Comparison of ENCODE assay signal across 8 mouse cellular contexts in the genomic region with DNA sequence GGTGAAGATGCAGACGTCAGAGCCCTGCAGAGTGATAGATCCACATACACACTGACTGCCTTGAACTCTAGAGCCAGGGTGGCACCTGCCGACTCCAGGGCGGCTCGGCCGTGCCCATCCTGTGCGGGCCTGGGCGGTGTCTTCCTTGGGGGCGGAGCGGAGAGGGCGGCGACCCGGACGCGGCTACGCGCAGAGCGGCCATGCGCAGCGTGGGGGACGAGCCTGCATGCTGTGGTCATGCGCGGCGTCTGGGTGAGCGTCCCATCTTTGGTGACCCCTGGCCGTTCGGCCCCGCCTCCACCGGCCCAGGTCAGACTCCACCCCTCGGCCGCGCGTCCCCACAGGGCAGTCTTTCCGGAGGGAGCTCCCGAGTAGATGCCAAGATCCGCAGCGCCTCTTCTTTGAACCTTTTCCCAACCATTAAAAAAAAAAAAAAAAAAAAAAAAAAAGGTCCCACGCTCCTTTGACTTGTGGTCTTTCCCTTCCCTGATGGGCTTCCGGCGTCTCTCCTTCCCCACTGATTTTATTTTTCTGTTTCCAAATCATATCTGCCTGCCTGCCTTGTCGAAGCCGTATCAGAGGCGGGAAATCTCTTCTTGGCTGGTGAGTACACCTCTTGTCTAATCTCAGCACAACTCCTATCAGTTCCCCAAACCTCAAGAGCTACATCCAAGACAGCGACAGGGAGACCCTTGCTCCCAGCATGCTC. TPM values are rescaled to one million over a fixed set of nuclear protein-coding genes. Genes with fewer than 3 reads are reported as not detected.
DNase-seq lines count a peak whose midpoint lies in the region; ATAC-seq and TF ChIP-seq lines count a peak whose summit lies in the region.

A gene (plus strand): TSS at position 214 of the 709 bp plus-strand sequence.

- peak within 1 kb of the TSS; percentile 91 for H3K4me2 ChIP-seq in CH12.LX (ENCODE audit: insufficient read depth, low read depth, poor library complexity, severe bottlenecking)
- H3K4me2 ChIP-seq in lung, embryonic 14.5 days, result peak within 1 kb of the TSS; percentile 67

- peak; percentile 93 for DNase-seq in CH12.LX (ENCODE audit: extremely low read depth)
- peak; percentile 94 to 96 for DNase-seq in cerebellum, adult 2 months
- DNase-seq in forelimb bud, embryonic 11.5 days (ENCODE audit: low read depth, low spot score), result peak; percentile 67
- DNase-seq in heart, postnatal 4 days, result peak; percentile 94
- DNase-seq in layer of hippocampus, adult 8-10 months (ENCODE audit: low spot score in 2 of 2), result peak; percentile 79 to 82
- DNase-seq in lung, embryonic 14.5 days, result peak; percentile 92
- DNase-seq in thymus, adult 18-20 months, result peak; percentile 77 to 80

- TF ChIP-seq CTCF in CH12.LX (conservative IDR thresholded peaks at IDR 0.05 in 1 of 2, IDR thresholded peaks at IDR 0.05 in 1 of 2; ENCODE audit: low read depth in 2 of 2, low read length in 2 of 2), result peak in 1 of 2 experiments; percentile 26; a peak in 1 of 4 replicates
- TF ChIP-seq CTCF in cerebellum, adult 2 months (IDR thresholded peaks at IDR 0.05; ENCODE audit: borderline replicate concordance, insufficient read depth, low read depth, low read length), result no peak
- TF ChIP-seq CTCF in lung, embryonic 14.5 days (IDR thresholded peaks at IDR 0.05; ENCODE audit: low read depth), result no peak

- TF ChIP-seq POLR2A in CH12.LX (IDR thresholded peaks at IDR 0.05; ENCODE audit: low read depth, low read length), result peak; percentile 70
- TF ChIP-seq POLR2A in cerebellum, adult 2 months (IDR thresholded peaks at IDR 0.05; ENCODE audit: borderline replicate concordance, insufficient read depth, low read length), result peak; percentile 66; the same call in 1 of the 2 replicates

- H3K4me1 ChIP-seq in CH12.LX (ENCODE audit: control insufficient read depth in 1 of 2, insufficient read depth in 2 of 2), result peaks cover 28 to 56% of the 10 kb centered on the region in 2 experiments
- H3K4me1 ChIP-seq in cerebellum, adult 2 months (ENCODE audit: control insufficient read depth, insufficient read depth, low read length), result peaks cover 16% of the 10 kb centered on the region
- H3K4me1 ChIP-seq in lung, embryonic 14.5 days (ENCODE audit: insufficient read depth), result peaks cover 7% of the 10 kb centered on the region; the same call in 1 of the 2 replicates

- H3K9me3 ChIP-seq in CH12.LX (replicated peaks; ENCODE audit: low read length), result no peaks in the 10 kb centered on the region
- H3K9me3 ChIP-seq in lung, embryonic 14.5 days (ENCODE audit: low read depth, low read length), result no peaks in the 10 kb centered on the region

- WGBS in cerebellum, adult 2 months, result under 1% methylated on average over 43 of the region's 43 CpGs
- under 1% methylated on average over 43 of the region's 43 CpGs for WGBS in lung, embryonic 14.5 days

- peaks cover 6% of the 10 kb centered on the region; the same call in 1 of the 2 replicates for H3K79me2 ChIP-seq in CH12.LX (replicated peaks; ENCODE audit: control insufficient read depth, extremely low read depth, insufficient read depth, poor library complexity, severe bottlenecking)

- TF ChIP-seq RAD21 in CH12.LX (IDR thresholded peaks at IDR 0.05; ENCODE audit: low read depth, low read length), result peak; percentile 10

- H3K27me3 ChIP-seq in CH12.LX (replicated peaks), result no peaks in the 10 kb centered on the region
- no peaks in the 10 kb centered on the region for H3K27me3 ChIP-seq in cerebellum, adult 2 months (ENCODE audit: control insufficient read depth, insufficient read depth, low read length)
- no peaks in the 10 kb centered on the region for H3K27me3 ChIP-seq in lung, embryonic 14.5 days (ENCODE audit: insufficient read depth, low read length)

- peak; percentile 79 for ATAC-seq in lung, embryonic 14.5 days (ENCODE audit: insufficient read depth)
- ATAC-seq in neutrophil, adult 5-6 weeks (ENCODE audit: extremely low read depth, insufficient number of reproducible peaks, low FRiP score, poor library complexity, severe bottlenecking), result peak; percentile 52

- H3K36me3 ChIP-seq in CH12.LX (replicated peaks in 1 of 2; ENCODE audit: control insufficient read depth in 1 of 2, insufficient read depth in 1 of 2, low read length in 1 of 2), result peaks cover 38 to 60% of the 10 kb centered on the region in 2 experiments
- H3K36me3 ChIP-seq in lung, embryonic 14.5 days (ENCODE audit: insufficient read depth), result peaks cover 41% of the 10 kb centered on the region

- dilution Hi-C loops in CH12.LX (cut with MboI; ENCODE audit: extremely low pct_ligation_motif_present, extremely low pct_unique_long_range_greater_than_20kb, low sequenced_read_pairs), result no loop called here

- TF ChIP-seq EP300 in CH12.LX (IDR thresholded peaks at IDR 0.05; ENCODE audit: low read length), result no peak

- in situ Hi-C loops in CH12.LX (cut with MboI; ENCODE audit: low pct_ligation_motif_present, low pct_unique_long_range_greater_than_20kb, low sequenced_read_pairs), result no loop called here

- H3K9ac ChIP-seq in CH12.LX (ENCODE audit: insufficient read depth, low read depth), result peak within 1 kb of the TSS; percentile 66
- peak within 1 kb of the TSS; percentile 50 for H3K9ac ChIP-seq in lung, embryonic 14.5 days

- peak within 1 kb of the TSS; percentile 79 for H3K27ac ChIP-seq in CH12.LX (ENCODE audit: insufficient read depth, low read depth)
- peak within 1 kb of the TSS; percentile 50; the same call in 1 of the 2 replicates for H3K27ac ChIP-seq in cerebellum, adult 2 months (ENCODE audit: insufficient read depth, low read length)
- H3K27ac ChIP-seq in lung, embryonic 14.5 days (ENCODE audit: low read depth), result peak within 1 kb of the TSS; percentile 36; the same call in 1 of the 2 replicates

- peak within 1 kb of the TSS; percentile 62 to 79 (median 68) for H3K4me3 ChIP-seq in CH12.LX (replicated peaks in 1 of 3; ENCODE audit: low read depth in 2 of 3, low read length in 2 of 3, poor library complexity in 1 of 3)
- peak within 1 kb of the TSS; percentile 75 for H3K4me3 ChIP-seq in cerebellum, adult 2 months (replicated peaks; ENCODE audit: insufficient read depth, low read depth, low read length)
- peak within 1 kb of the TSS; percentile 35 for H3K4me3 ChIP-seq in lung, embryonic 14.5 days (ENCODE audit: low read depth, low read length)

TF ChIP-seq in CH12.LX, 34 proteins besides CTCF, POLR2A, EP300 and RAD21 (continues in another document):
- TF ChIP-seq MEF2A (IDR thresholded peaks at IDR 0.05; ENCODE audit: borderline replicate concordance, low read depth, low read length), result peak; percentile 48; the same call in 1 of the 2 replicates
- TF ChIP-seq NELFE (IDR thresholded peaks at IDR 0.05; ENCODE audit: low read depth, low read length), result 0 out of 2 replicates have a peak, but pooled peaks have one; percentile 9
- TF ChIP-seq PAX5 (IDR thresholded peaks at IDR 0.05; ENCODE audit: low read length), result no peak
- TF ChIP-seq MAFK (IDR thresholded peaks at IDR 0.05; ENCODE audit: insufficient replicate concordance, low read length), result no peak
- TF ChIP-seq MXI1 (IDR thresholded peaks at IDR 0.05; ENCODE audit: low read depth, low read length), result peak; percentile 88
- TF ChIP-seq TCF12 (IDR thresholded peaks at IDR 0.05; ENCODE audit: low read depth, low read length), result peak; percentile 70
- peak; percentile 22; the same call in 1 of the 2 replicates for TF ChIP-seq SMC3 (IDR thresholded peaks at IDR 0.05; ENCODE audit: low read depth, low read length)
- TF ChIP-seq KAT2A (IDR thresholded peaks at IDR 0.05; ENCODE audit: insufficient replicate concordance, low read length), result no peak
- peak; percentile 79; the same call in 1 of the 2 replicates for TF ChIP-seq SIN3A (IDR thresholded peaks at IDR 0.05; ENCODE audit: low read length)
- TF ChIP-seq ZC3H11A (IDR thresholded peaks at IDR 0.05; ENCODE audit: low read depth, low read length), result no peak
- TF ChIP-seq BHLHE40 (IDR thresholded peaks at IDR 0.05; ENCODE audit: low read depth, low read length), result peak; percentile 70
- no peak for TF ChIP-seq USF2 (conservative IDR thresholded peaks at IDR 0.05; ENCODE audit: low read depth, low read length)
- TF ChIP-seq ZKSCAN1 (IDR thresholded peaks at IDR 0.05; ENCODE audit: borderline replicate concordance, low read depth, low read length), result no peak
- TF ChIP-seq UBTF (IDR thresholded peaks at IDR 0.05; ENCODE audit: low read depth, low read length), result no peak
- no peak for TF ChIP-seq E2F4 (IDR thresholded peaks at IDR 0.05; ENCODE audit: insufficient replicate concordance, low read depth, low read length)
- no peak for TF ChIP-seq ZMIZ1 (IDR thresholded peaks at IDR 0.05; ENCODE audit: low read depth, low read length)
- no peak for TF ChIP-seq JUND (conservative IDR thresholded peaks at IDR 0.05; ENCODE audit: low read depth, low read length)
- no peak for TF ChIP-seq ETS1 (conservative IDR thresholded peaks at IDR 0.05; ENCODE audit: low read depth, low read length)
- TF ChIP-seq MAZ (IDR thresholded peaks at IDR 0.05; ENCODE audit: low read depth, low read length), result no peak
- peak; percentile 53; the same call in 1 of the 2 replicates for TF ChIP-seq IRF4 (IDR thresholded peaks at IDR 0.05; ENCODE audit: low read depth, low read length)
- peak; percentile 70 for TF ChIP-seq MAX (IDR thresholded peaks at IDR 0.05; ENCODE audit: low read length)
- peak; percentile 47 for TF ChIP-seq HCFC1 (IDR thresholded peaks at IDR 0.05; ENCODE audit: low read depth, low read length)
- no peak for TF ChIP-seq GABPA (IDR thresholded peaks at IDR 0.05; ENCODE audit: insufficient replicate concordance, low read depth, low read length)
- peak; percentile 74 for TF ChIP-seq ZNF384 (IDR thresholded peaks at IDR 0.05; ENCODE audit: low read depth, low read length)
- TF ChIP-seq POLR2AphosphoS2 (IDR thresholded peaks at IDR 0.05; ENCODE audit: low read depth, low read length), result no peak; the same call in none of the 2 replicates
- TF ChIP-seq CHD1 (IDR thresholded peaks at IDR 0.05; ENCODE audit: low read depth, low read length), result no peak; the same call in 1 of the 2 replicates
- peak; percentile 69; the same call in 1 of the 2 replicates for TF ChIP-seq TBP (conservative IDR thresholded peaks at IDR 0.05; ENCODE audit: low read depth, low read length)
- peak; percentile 15; the same call in 1 of the 2 replicates for TF ChIP-seq USF1 (IDR thresholded peaks at IDR 0.05; ENCODE audit: low read depth, low read length)
- no peak; the same call in 1 of the 2 replicates for TF ChIP-seq CHD2 (IDR thresholded peaks at IDR 0.05; ENCODE audit: low read length)

RNA-seq across cellular contexts. Expression of the gene that starts here (rescaled TPM):
- total RNA-seq in CH12.LX (2012; rRNA removed), result 141 and 157 TPM in 2 replicates
- total RNA-seq in CH12.LX (2014; rRNA removed), result 63.8 and 66.1 TPM in 2 replicates
- 169 and 221 TPM in 2 replicates for polyA plus RNA-seq in CH12.LX (2012; ENCODE audit: insufficient read length, low read depth)
- 70.2 and 72.2 TPM in 2 replicates for polyA plus RNA-seq in cerebellum, adult 2 months (2012; rRNA removed)
- 10 to 100 TPM; 96.7 to 98.0 TPM for total RNA-seq in heart, postnatal 4 days (2021)
- 10 to 100 TPM; 45.2 to 60.0 (median 56.7) TPM for total RNA-seq in layer of hippocampus, adult 8-10 months (2022)
- polyA plus RNA-seq in lung, embryonic 14.5 days (2014; fragmentation: Nextera tagmentation; extraction: Ambion mirVana), result 27.1 and 35.3 TPM in 2 replicates
- total RNA-seq in neutrophil, adult 5-6 weeks (2017), result 7.2 and 13.5 TPM in 2 replicates

Comparison
In these comparisons a context has a peak if more than half of its experiments do, and no peak if none do; other contexts are left out.
1. Peak in every context shown above with its lines: DNase-seq, ATAC-seq, H3K4me3 ChIP-seq and H3K27ac ChIP-seq.